Mouse (Mus musculus) heart, postnatal 25 days (tissue): Measurements from ENCODE around the gene Zmpste24. TPM values are rescaled to one million over a fixed set of nuclear protein-coding genes. Genes with fewer than 3 reads are reported as not detected.

Experiments used
- total RNA-seq, 2 experiments: library from RNA; stranded (reverse); gene quantifications; 2 replicates each; pipeline ENCODE4 v1.2.3; 2021

The Zmpste24 gene
- total RNA-seq, 2 experiments from 2014 or later: 20.1 to 23.4 TPM

Other genes with a start within 250 kb of the Zmpste24 start
- gene Rims3, start 243.4 kb downstream of the Zmpste24 start, total RNA-seq: under 1 TPM in 1 of 2 experiments, not detected in 1; 0.05 TPM
- gene Exo5, start 173.2 kb downstream of the Zmpste24 start, total RNA-seq: 1 to 10 TPM; 3.9 to 4.4 TPM
- 1 to 10 TPM in 1 of 2 experiments, under 1 TPM in 1; 0.95 to 1.2 TPM for gene Zfp69, start 146.5 kb downstream of the Zmpste24 start, total RNA-seq
- 10 to 100 TPM; 42.2 to 42.4 TPM for gene Smap2, start 81.0 kb downstream of the Zmpste24 start, total RNA-seq
- not detected for gene Col9a2, start 58.9 kb downstream of the Zmpste24 start, total RNA-seq
- gene Tmco2, start 11.0 kb upstream of the Zmpste24 start, total RNA-seq: not detected
- gene Rlf, start 116.8 kb upstream of the Zmpste24 start, total RNA-seq: 10 to 100 TPM in 1 of 2 experiments, 1 to 10 TPM in 1; 9.6 to 11.0 TPM
- not detected for gene Gm12888, start 226.7 kb upstream of the Zmpste24 start, total RNA-seq